Mouse (Mus musculus): ENCODE measurements around the gene C8a.

C8a gene

DNA sequence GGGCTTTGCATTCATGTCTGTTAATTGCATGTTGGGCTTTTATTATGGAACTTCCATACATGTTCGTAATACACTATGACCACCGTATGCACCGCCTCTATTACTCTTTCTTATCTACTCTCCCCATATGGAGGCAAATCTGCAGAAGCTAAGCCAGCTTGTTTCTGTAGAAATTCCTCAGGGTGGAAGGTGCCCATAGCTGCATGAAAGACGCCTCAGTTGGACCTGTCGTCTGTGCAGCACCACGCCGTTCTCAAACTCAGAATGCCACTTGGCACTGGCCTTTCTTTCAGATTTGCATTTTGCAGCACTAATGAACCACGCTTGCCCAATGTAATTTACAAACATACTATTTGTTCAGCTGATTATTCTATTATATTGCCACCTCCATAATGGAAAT lies 106.6 kb downstream of the C8a start:
- no peak for DNase-seq (ENCODE audit: low spot score in 2 of 2)

DNA sequence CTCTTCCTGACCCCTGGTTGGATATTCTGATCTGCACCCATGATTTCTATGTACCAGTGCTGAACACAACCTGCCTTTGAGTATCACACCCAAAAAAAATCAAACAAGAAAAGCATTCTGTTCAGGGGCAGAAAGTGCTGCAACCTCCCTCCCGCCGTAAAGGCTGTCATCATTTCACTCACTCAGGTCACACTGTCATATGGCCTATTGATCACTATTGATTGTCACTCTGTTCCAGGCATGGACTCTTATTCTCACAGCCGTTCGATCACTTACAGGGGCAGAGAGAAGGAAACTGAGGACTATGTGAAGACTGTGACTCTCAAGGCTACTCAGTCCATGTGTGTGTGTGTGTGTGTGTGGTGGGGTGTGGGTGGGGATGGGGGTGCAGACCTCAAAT lies 108.0 kb downstream of the C8a start:
- DNase-seq (ENCODE audit: low spot score in 2 of 2): no peak

DNA sequence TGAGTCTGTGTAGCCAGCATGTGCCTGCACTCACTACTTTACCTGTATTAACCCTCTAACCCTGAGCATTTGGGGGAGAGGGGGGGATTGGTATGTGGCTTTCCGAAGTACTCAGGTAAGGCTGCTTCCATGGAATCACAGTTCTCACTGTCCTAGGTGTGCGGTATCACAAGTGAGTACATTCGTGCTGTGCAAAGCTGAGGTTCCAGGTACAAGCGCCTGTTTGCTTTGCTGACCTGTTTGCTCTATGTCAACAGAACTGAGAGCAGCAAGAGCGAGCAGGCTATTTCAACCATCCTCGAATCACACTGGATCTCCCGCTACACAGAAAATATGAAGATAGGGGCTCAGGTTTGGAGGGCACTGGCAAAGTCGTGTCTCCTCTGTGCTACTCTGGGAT lies 110.1 kb downstream of the C8a start, which contains the start of gene C8b:
Gene C8b, plus strand, starts transcription at position 253 of the 400 bp plus-strand sequence.
- no peak for DNase-seq (ENCODE audit: low spot score in 2 of 2)
